Mouse (Mus musculus) myocyte (in vitro differentiated cells): ENCODE measurements around the gene Exph5. TPM values are rescaled to one million over a fixed set of nuclear protein-coding genes. Genes with fewer than 3 reads are reported as not detected.

Source experiments
- H3K27me3 ChIP-seq: one replicate; pipeline ENCODE4 v1.6.1; 2011; ENCODE audit not compliant: control insufficient read depth, insufficient read depth, insufficient read length
- H3K36me3 ChIP-seq: one replicate; pipeline ENCODE4 v1.6.1; 2011; ENCODE audit not compliant: control insufficient read depth, insufficient read depth
- H3K4me2 ChIP-seq: one replicate; pipeline ENCODE4 v1.6.1; 2011; ENCODE audit warnings: low read depth, control low read depth
- H3K4me3 ChIP-seq: one replicate; pipeline ENCODE4 v1.5.1; 2011; ENCODE audit warnings: mild to moderate bottlenecking, control low read depth, moderate library complexity
- H3K79me2 ChIP-seq: one replicate; pipeline ENCODE4 v1.6.1; 2011; ENCODE audit not compliant: control insufficient read depth, insufficient read depth
- H3ac ChIP-seq: one replicate; pipeline ENCODE4 v1.6.1; 2011; ENCODE audit not compliant: control insufficient read depth, insufficient read length
- CEBPB ChIP-seq: IDR thresholded peaks from 2 replicates; pipeline ENCODE4 v1.6.1; 2011; ENCODE audit warnings: mild to moderate bottlenecking, moderate library complexity; ENCODE audit not compliant: poor library complexity, insufficient read depth, severe bottlenecking
- E2F4 ChIP-seq: IDR thresholded peaks from one replicate; pipeline ENCODE4 v1.6.1; 2011; ENCODE audit warnings: mild to moderate bottlenecking, control low read depth, moderate library complexity; ENCODE audit not compliant: insufficient read depth
- MAX ChIP-seq: IDR thresholded peaks from one replicate; pipeline ENCODE4 v1.6.1; 2011; ENCODE audit warnings: low read depth, mild to moderate bottlenecking, control low read depth
- MYOD1 ChIP-seq, 3 experiments: IDR thresholded peaks; one replicate each; pipeline ENCODE4 v1.6.1; 2011; ENCODE audit warnings: control low read depth in 2 of 3, low read depth in 2 of 3, mild to moderate bottlenecking in 2 of 3, moderate library complexity in 1 of 3; ENCODE audit not compliant: insufficient read length in 2 of 3, control insufficient read depth in 1 of 3
- MYOG ChIP-seq, 3 experiments: IDR thresholded peaks; one replicate each; pipeline ENCODE4 v1.6.1; 2011; ENCODE audit warnings: control low read depth in 2 of 3, low read depth in 2 of 3, mild to moderate bottlenecking in 2 of 3; ENCODE audit not compliant: insufficient read length in 2 of 3, control insufficient read depth in 1 of 3, insufficient read depth in 1 of 3
- POLR2A ChIP-seq: IDR thresholded peaks from one replicate; pipeline ENCODE4 v1.6.1; 2011; ENCODE audit warnings: low read depth, mild to moderate bottlenecking, control low read depth, moderate library complexity; ENCODE audit not compliant: insufficient read length
- POLR2AphosphoS2 ChIP-seq: IDR thresholded peaks from one replicate; pipeline ENCODE4 v1.6.1; 2011; ENCODE audit warnings: low read depth, control low read depth; ENCODE audit not compliant: insufficient read length
- REST ChIP-seq: IDR thresholded peaks from one replicate; pipeline ENCODE4 v1.6.1; 2011; ENCODE audit warnings: mild to moderate bottlenecking, control low read depth, moderate library complexity; ENCODE audit not compliant: insufficient read depth, insufficient read length
- SRF ChIP-seq: IDR thresholded peaks from one replicate; pipeline ENCODE4 v1.6.1; 2011; ENCODE audit warnings: low read depth; ENCODE audit not compliant: control insufficient read depth, insufficient read length
- TCF12 ChIP-seq: IDR thresholded peaks from one replicate; pipeline ENCODE4 v1.6.1; 2011; ENCODE audit warnings: mild to moderate bottlenecking, control low read depth; ENCODE audit not compliant: poor library complexity, insufficient read depth, severe bottlenecking
- TCF3 ChIP-seq: IDR thresholded peaks from one replicate; pipeline ENCODE4 v1.6.1; 2011; ENCODE audit warnings: low read depth, control low read depth; ENCODE audit not compliant: insufficient read length
- USF1 ChIP-seq: IDR thresholded peaks from one replicate; pipeline ENCODE4 v1.6.1; 2011; ENCODE audit warnings: low read depth, mild to moderate bottlenecking, control low read depth, moderate library complexity
- polyA plus RNA-seq: library from polyadenylated mRNA; unstranded; fragments of >200 nt; fragmentation: generic; extraction: Trizol; gene quantifications from one replicate; pipeline ENCODE4 v1.2.1, GENCODE M21; 2012; ENCODE audit warnings: missing spikeins

Exph5 gene
- polyA plus RNA-seq, 1 experiment = not detected

DNA sequence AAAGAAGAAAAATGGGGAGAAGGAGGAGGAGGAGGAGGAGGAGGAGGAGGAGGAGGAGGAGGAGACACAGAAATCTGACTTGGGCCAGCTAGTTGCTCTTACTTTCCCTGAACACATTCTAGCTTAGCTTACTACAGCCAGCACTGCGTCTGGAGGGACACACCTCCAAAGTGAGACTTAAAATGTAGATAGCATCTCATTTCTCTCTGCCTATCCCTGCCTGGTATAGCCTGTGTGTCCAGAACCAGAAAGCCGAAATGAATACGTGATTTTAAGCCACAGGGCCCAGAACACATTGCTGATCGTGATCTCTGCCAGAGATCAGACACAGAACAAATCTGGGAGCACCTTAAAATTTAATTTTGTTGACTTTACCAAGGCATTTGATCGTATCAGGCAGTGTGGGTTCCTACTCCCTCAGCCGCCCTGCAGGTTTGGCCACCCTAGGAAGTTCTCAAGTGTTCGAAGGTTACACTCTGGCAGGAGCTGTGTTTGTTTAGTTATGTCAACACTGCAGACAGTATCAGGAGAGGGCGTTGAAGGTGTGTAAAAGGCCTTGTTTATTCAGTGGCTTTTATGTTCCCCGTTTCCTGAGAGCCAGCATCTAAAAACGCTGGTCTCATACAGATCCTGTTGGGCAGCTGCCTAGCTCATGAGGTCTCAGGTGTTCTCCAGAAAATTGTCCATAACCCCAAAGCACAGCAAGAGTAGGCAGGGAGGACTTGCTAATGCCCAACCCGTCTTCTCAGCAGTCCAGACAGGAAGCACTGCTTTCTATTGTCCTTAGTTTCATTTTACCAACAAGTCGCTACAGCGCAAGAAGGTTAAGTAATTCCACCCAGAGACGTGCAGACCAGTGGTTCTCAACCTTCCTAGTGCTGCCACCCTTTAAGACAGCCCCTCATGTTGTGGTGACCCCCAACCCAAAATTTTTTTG lies 55.0 kb downstream of the Exph5 start:
- TF ChIP-seq SRF = no peak
- no peak for TF ChIP-seq MYOG (IDR thresholded peaks at IDR 0.05; ENCODE audit: control insufficient read depth in 1 of 3, insufficient read depth in 1 of 3, insufficient read length in 2 of 3, low read depth in 2 of 3)
- TF ChIP-seq POLR2A = no peak
- no peak for TF ChIP-seq E2F4
- no peak for TF ChIP-seq CEBPB
- TF ChIP-seq REST = no peak
- no peak for TF ChIP-seq TCF3
- TF ChIP-seq MAX = no peak
- no peak for TF ChIP-seq POLR2AphosphoS2
- TF ChIP-seq USF1 = no peak
- no peak for TF ChIP-seq TCF12
- H3K4me3 ChIP-seq = no peak overlapping the region

GRCm38 (mm10) chr9:53371339-53371738 lies 69.9 kb downstream of the Exph5 start:
- Histone ChIP-seq H3K27me3 (peaks cover 8% of the 10 kb centered on the region), H3ac (no peak overlapping the region), H3K36me3 (no peaks in the 10 kb centered on the region), H3K79me2 (no peaks in the 10 kb centered on the region), H3K4me3 (no peak overlapping the region), H3K4me2 (no peak overlapping the region)
- TF ChIP-seq TCF12 (no peak), MAX (no peak), REST (no peak), TCF3 (no peak), CEBPB (no peak), POLR2A (no peak), USF1 (no peak)

More for the DNA sequence above, 55.0 kb downstream of the Exph5 start:
- Histone ChIP-seq H3K36me3 (no peaks in the 10 kb centered on the region), H3K79me2 (no peaks in the 10 kb centered on the region), H3K27me3 (no peaks in the 10 kb centered on the region), H3ac (no peak overlapping the region), H3K4me2 (no peak overlapping the region)

DNA sequence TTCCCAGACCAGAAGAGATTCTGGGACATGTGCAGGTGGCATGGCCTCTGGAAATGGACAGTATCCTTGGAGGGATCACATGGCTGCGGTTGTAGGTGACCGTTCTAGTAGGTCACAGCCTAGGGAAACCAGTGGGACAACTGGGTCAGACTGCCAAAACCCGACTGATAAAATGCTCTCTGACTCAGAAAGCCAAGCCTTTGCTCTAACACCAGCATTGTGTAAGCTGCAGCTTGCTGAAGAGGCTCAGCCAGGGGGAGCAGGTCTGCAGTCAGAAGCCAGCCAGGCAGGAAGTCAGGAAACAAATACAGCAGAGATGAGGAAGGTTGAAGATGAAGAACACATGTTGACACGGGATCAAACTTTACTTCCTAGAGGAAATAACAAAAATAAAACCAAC lies 74.4 kb downstream of the Exph5 start:
- H3K79me2 ChIP-seq = no peaks in the 10 kb centered on the region
- peak overlapping the region; percentile 53 for H3K4me2 ChIP-seq
- no peak overlapping the region for H3K4me3 ChIP-seq
- TF ChIP-seq TCF3 (no peak), CEBPB (no peak), TCF12 (no peak), POLR2A (no peak), MYOG (IDR thresholded peaks at IDR 0.05; ENCODE audit: control insufficient read depth in 1 of 3, insufficient read depth in 1 of 3, insufficient read length in 2 of 3, low read depth in 2 of 3) (no peak)
- no peaks in the 10 kb centered on the region for H3K36me3 ChIP-seq
- no peak overlapping the region for H3ac ChIP-seq
- H3K27me3 ChIP-seq = peaks cover 8% of the 10 kb centered on the region

DNA sequence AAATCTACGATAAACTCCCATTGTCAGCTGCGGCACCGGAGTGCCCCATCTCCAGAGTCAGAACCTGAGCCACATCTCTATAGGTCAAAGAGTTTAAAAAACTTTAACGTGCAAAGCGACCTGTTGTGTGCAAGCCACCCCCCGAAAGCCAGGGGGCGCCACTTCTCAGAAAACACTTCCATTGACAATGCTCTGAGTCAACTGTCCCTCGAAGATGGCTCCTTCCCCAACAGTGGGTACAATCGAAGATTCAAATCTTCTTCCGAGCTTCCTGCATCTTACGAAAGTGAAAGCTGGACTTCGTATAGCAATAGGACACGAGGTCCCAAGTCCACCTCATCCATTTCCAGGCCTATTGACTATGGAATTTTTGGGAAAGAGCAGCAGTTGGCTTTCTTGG lies 75.3 kb downstream of the Exph5 start:
- H3K4me2 ChIP-seq = no peak overlapping the region
- H3ac ChIP-seq = no peak overlapping the region
- no peak overlapping the region for H3K4me3 ChIP-seq
- H3K36me3 ChIP-seq = no peaks in the 10 kb centered on the region
- TF ChIP-seq TCF3 (no peak), TCF12 (no peak), REST (no peak), MAX (no peak), E2F4 (no peak), POLR2AphosphoS2 (no peak), USF1 (no peak), POLR2A (no peak), CEBPB (no peak), SRF (no peak), MYOD1 (IDR thresholded peaks at IDR 0.05; ENCODE audit: control insufficient read depth in 1 of 3, insufficient read length in 2 of 3, low read depth in 2 of 3) (no peak), MYOG (IDR thresholded peaks at IDR 0.05; ENCODE audit: control insufficient read depth in 1 of 3, insufficient read depth in 1 of 3, insufficient read length in 2 of 3, low read depth in 2 of 3) (no peak)
- H3K27me3 ChIP-seq = peaks cover 8% of the 10 kb centered on the region
- H3K79me2 ChIP-seq = no peaks in the 10 kb centered on the region

DNA sequence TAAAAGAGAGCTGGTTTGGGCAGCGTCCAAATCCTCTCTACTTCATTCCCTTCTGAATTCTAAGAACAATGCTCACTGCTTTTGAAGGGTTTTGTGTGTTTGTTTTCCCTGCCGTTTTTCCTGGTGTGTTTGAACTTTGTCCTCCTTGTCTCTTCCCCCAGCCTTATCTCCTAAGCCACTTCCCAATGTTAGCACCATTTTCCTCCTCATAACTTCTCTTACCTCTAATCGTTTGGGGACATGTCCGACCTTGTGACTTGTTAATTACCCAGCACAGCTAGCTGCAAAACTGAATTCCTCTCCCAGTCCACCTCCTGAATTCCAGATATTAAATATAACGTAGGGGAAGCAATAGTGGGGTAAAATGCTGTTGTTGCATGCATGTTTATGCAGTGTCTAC lies 76.1 kb downstream of the Exph5 start:
- Histone ChIP-seq H3K4me2 (no peak overlapping the region), H3ac (no peak overlapping the region), H3K79me2 (no peaks in the 10 kb centered on the region), H3K36me3 (no peaks in the 10 kb centered on the region), H3K27me3 (peaks cover 8% of the 10 kb centered on the region), H3K4me3 (no peak overlapping the region)
- no peak for TF ChIP-seq TCF12
- TF ChIP-seq CEBPB = no peak
- no peak for TF ChIP-seq MYOG (IDR thresholded peaks at IDR 0.05; ENCODE audit: control insufficient read depth in 1 of 3, insufficient read depth in 1 of 3, insufficient read length in 2 of 3, low read depth in 2 of 3)
- no peak for TF ChIP-seq POLR2AphosphoS2
- TF ChIP-seq MAX = no peak
- TF ChIP-seq REST = no peak
- TF ChIP-seq E2F4 = no peak
- TF ChIP-seq MYOD1 (IDR thresholded peaks at IDR 0.05; ENCODE audit: control insufficient read depth in 1 of 3, insufficient read length in 2 of 3, low read depth in 2 of 3) = no peak
- no peak for TF ChIP-seq USF1
- TF ChIP-seq TCF3 = no peak
- TF ChIP-seq SRF = no peak
